Mouse (Mus musculus) midbrain, embryonic 11.5 days (tissue): ENCODE measurements around the gene Milr1. TPM values are rescaled to one million over a fixed set of nuclear protein-coding genes. Genes with fewer than 3 reads are reported as not detected.
"Not testable (repeated sequence)": the region's sequence is repeated elsewhere in the genome, so short reads cannot be mapped to it uniquely, and the experiment has no call there.

ENCODE experiments used
- ATAC-seq: fragments of 200-750 bp; cut with Nextera tagmentation; 2 replicates; pipeline ENCODE4 v1.8.0; 2017; ENCODE audit warnings: moderate TSS enrichment, moderate library complexity; ENCODE audit not compliant: low FRiP score
- DNase-seq: peaks from one replicate; pipeline ENCODE4 v3.0.0; 2015; ENCODE audit warnings: low spot score; ENCODE audit errors: missing footprints
- H3K27ac ChIP-seq: fragments of 300-500 bp; sonication (generic); 2 replicates; pipeline ENCODE4 v1.5.1; 2014; ENCODE audit warnings: low read depth, low read length
- H3K27me3 ChIP-seq: fragments of 300-500 bp; sonication (generic); 2 replicates; pipeline ENCODE4 v1.6.1; 2014; ENCODE audit warnings: mild to moderate bottlenecking, low read length, moderate library complexity, mixed read lengths; ENCODE audit not compliant: control insufficient read depth, insufficient read depth
- H3K36me3 ChIP-seq: fragments of 300-500 bp; sonication (generic); 2 replicates; pipeline ENCODE4 v1.6.1; 2014; ENCODE audit warnings: mild to moderate bottlenecking, low read length, moderate library complexity, mixed read lengths; ENCODE audit not compliant: control insufficient read depth, insufficient read depth
- H3K4me1 ChIP-seq: fragments of 300-500 bp; sonication (generic); 2 replicates; pipeline ENCODE4 v1.6.1; 2014; ENCODE audit warnings: low read length; ENCODE audit not compliant: control insufficient read depth, insufficient read depth
- H3K4me2 ChIP-seq: fragments of 300-500 bp; sonication (generic); 2 replicates; pipeline ENCODE4 v1.6.1; 2014; ENCODE audit warnings: mild to moderate bottlenecking, moderate library complexity
- H3K4me3 ChIP-seq: fragments of 300-500 bp; sonication (generic); 2 replicates; pipeline ENCODE4 v1.5.1; 2014; ENCODE audit warnings: low read depth, low read length
- H3K9ac ChIP-seq: fragments of 300-500 bp; sonication (generic); 2 replicates; pipeline ENCODE4 v1.6.1; 2014; ENCODE audit warnings: low read length
- H3K9me3 ChIP-seq: fragments of 300-500 bp; sonication (generic); 2 replicates; pipeline ENCODE4 v1.6.1; 2016; ENCODE audit warnings: low read length; ENCODE audit not compliant: control insufficient read depth
- WGBS: fragments of 180-500 bp; shearing (Covaris S2); extraction: QIAGEN DNeasy Blood & Tissue Kit; methylation state at CpG from one replicate; pipeline ENCODE4 v1.1.7; 2014; 5-methylcytosine and 5-hydroxymethylcytosine counted together
- polyA plus RNA-seq: library from polyadenylated mRNA; unstranded; fragments of >200 nt; fragmentation: Nextera tagmentation; extraction: Ambion mirVana; gene quantifications from 2 replicates; pipeline ENCODE4 v1.2.1, GENCODE M21; 2014

The Milr1 gene
- polyA plus RNA-seq, 1 experiment from 2014 or later, result 0.68 TPM

- no peak overlapping the region for H3K4me2 ChIP-seq
- ATAC-seq, result no peak
Observed at GRCm38 (mm10) chr11:106778132-106778531, 27.1 kb downstream of the Milr1 start.

GRCm38 (mm10) chr11:106778589-106779387 lies 27.8 kb downstream of the Milr1 start:
- no peaks in the 10 kb centered on the region for H3K27me3 ChIP-seq
- H3K9me3 ChIP-seq, result no peaks in the 10 kb centered on the region
- DNase-seq, result peak; percentile 97
- H3K4me3 ChIP-seq, result peak overlapping the region; percentile 78
- H3K27ac ChIP-seq, result peak overlapping the region; percentile 82
- H3K4me2 ChIP-seq, result peak overlapping the region; percentile 85
- WGBS, result 4% methylated on average over 39 of the region's 39 CpGs
- peaks cover 6% of the 10 kb centered on the region; the same call in 1 of the 2 replicates for H3K4me1 ChIP-seq
- peak; percentile 84 for ATAC-seq
- peaks cover 21% of the 10 kb centered on the region for H3K36me3 ChIP-seq
- H3K9ac ChIP-seq, result peak overlapping the region; percentile 87

More at GRCm38 (mm10) chr11:106778132-106778531, 27.1 kb downstream of the Milr1 start:
- 93% methylated on average over 7 of the region's 7 CpGs for WGBS
- H3K27ac ChIP-seq, result no peak overlapping the region
- peaks cover 16% of the 10 kb centered on the region for H3K36me3 ChIP-seq
- H3K4me1 ChIP-seq, result peaks cover 6% of the 10 kb centered on the region; the same call in 1 of the 2 replicates
- H3K27me3 ChIP-seq, result no peaks in the 10 kb centered on the region
- no peaks in the 10 kb centered on the region for H3K9me3 ChIP-seq
- no peak overlapping the region for H3K4me3 ChIP-seq
- no peak for DNase-seq
- H3K9ac ChIP-seq, result no peak overlapping the region

GRCm38 (mm10) chr11:106779388-106780088 lies 28.5 kb downstream of the Milr1 start, which contains the start of gene Polg2:
Polg2 (minus strand) TSS chr11:106779537.
- Histone ChIP-seq H3K9ac (peak within 1 kb of the TSS; percentile 87), H3K4me2 (peak within 1 kb of the TSS; percentile 85), H3K36me3 (peaks cover 22% of the 10 kb centered on the region), H3K4me1 (peaks cover 6% of the 10 kb centered on the region; the same call in 1 of the 2 replicates), H3K4me3 (peak within 1 kb of the TSS; percentile 78), H3K27me3 (no peaks in the 10 kb centered on the region), H3K27ac (peak within 1 kb of the TSS; percentile 82), H3K9me3 (no peaks in the 10 kb centered on the region)
- ATAC-seq (peak; percentile 99), DNase-seq (peak; percentile 99)
- WGBS, result 2% methylated on average over 30 of the region's 30 CpGs

- Histone ChIP-seq H3K9ac (no peak overlapping the region), H3K4me3 (no peak overlapping the region), H3K4me2 (peak overlapping the region; percentile 24), H3K27ac (peak overlapping the region; percentile 82; the same call in 1 of the 2 replicates), H3K27me3 (no peaks in the 10 kb centered on the region), H3K36me3 (peaks cover 22% of the 10 kb centered on the region), H3K9me3 (no peaks in the 10 kb centered on the region), H3K4me1 (peaks cover 6% of the 10 kb centered on the region; the same call in 1 of the 2 replicates)
- ATAC-seq, result no peak; the same call in none of the 2 replicates
- WGBS, result 68% methylated on average over 4 of the region's 4 CpGs
- no peak for DNase-seq
Observed at GRCm38 (mm10) chr11:106780089-106780425, 29.0 kb downstream of the Milr1 start.

GRCm38 (mm10) chr11:106780590-106781220 lies 29.7 kb downstream of the Milr1 start:
- H3K36me3 ChIP-seq, result peaks cover 26% of the 10 kb centered on the region
- 79% methylated on average over 6 of the region's 6 CpGs for WGBS
- ATAC-seq, result no peak

GRCm38 (mm10) chr11:106782271-106782670 lies 31.2 kb downstream of the Milr1 start:
- WGBS, result 91% methylated on average over 7 of the region's 7 CpGs
- not testable (repeated sequence) for H3K9ac ChIP-seq, DNase-seq, H3K4me3 ChIP-seq, H3K27ac ChIP-seq, ATAC-seq, H3K27me3 ChIP-seq, H3K4me2 ChIP-seq, H3K9me3 ChIP-seq
- Histone ChIP-seq H3K4me1 (peaks cover 16% of the 10 kb centered on the region), H3K36me3 (peaks cover 26% of the 10 kb centered on the region)

More at GRCm38 (mm10) chr11:106780590-106781220, 29.7 kb downstream of the Milr1 start:
- H3K27ac ChIP-seq, result no peak overlapping the region
- H3K9ac ChIP-seq, result no peak overlapping the region
- H3K9me3 ChIP-seq, result no peaks in the 10 kb centered on the region
- no peaks in the 10 kb centered on the region for H3K27me3 ChIP-seq
- no peak overlapping the region for H3K4me3 ChIP-seq
- peaks cover 8% of the 10 kb centered on the region for H3K4me1 ChIP-seq
- no peak overlapping the region for H3K4me2 ChIP-seq
- DNase-seq, result peak; percentile 91

- no peak overlapping the region for H3K9ac ChIP-seq
- DNase-seq (peak; percentile 87), ATAC-seq (no peak)
- peaks cover 16% of the 10 kb centered on the region for H3K4me1 ChIP-seq
- no peaks in the 10 kb centered on the region for H3K9me3 ChIP-seq
- WGBS, result 85% methylated on average over 9 of the region's 9 CpGs
- no peak overlapping the region for H3K27ac ChIP-seq
- H3K27me3 ChIP-seq, result no peaks in the 10 kb centered on the region
- H3K4me2 ChIP-seq, result no peak overlapping the region
- peaks cover 26% of the 10 kb centered on the region for H3K36me3 ChIP-seq
- no peak overlapping the region for H3K4me3 ChIP-seq
Observed at GRCm38 (mm10) chr11:106782841-106783764, 32.1 kb downstream of the Milr1 start.

DNA sequence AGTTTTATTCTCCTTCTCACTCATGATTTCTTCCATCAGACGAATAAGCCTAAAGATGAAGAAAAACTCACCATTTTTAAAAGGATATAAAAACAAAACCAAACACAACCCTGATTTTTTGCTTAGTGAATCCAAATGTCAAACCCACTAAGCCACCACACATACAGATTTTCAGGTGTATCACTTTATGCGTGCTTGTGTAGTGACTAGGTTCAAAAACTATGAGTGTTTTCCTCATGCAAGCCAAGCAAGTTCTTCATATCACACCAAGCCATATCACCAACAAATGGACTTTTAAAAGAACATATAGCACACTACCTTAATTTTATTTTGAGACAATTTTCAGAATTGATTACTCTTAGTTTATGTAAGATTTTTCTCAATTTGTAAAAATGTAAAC lies 33.5 kb downstream of the Milr1 start:
- Histone ChIP-seq H3K4me2 (no peak overlapping the region), H3K9ac (no peak overlapping the region), H3K9me3 (no peaks in the 10 kb centered on the region), H3K36me3 (peaks cover 26% of the 10 kb centered on the region), H3K4me1 (peaks cover 14% of the 10 kb centered on the region), H3K27ac (no peak overlapping the region), H3K27me3 (no peaks in the 10 kb centered on the region), H3K4me3 (no peak overlapping the region)
- WGBS, result 93% methylated on average over 2 of the region's 2 CpGs
- no peak for ATAC-seq
- DNase-seq, result no peak
